Mouse (Mus musculus): ENCODE results near the gene Slc12a8.

- TF ChIP-seq POLR2A (IDR thresholded peaks at IDR 0.05; ENCODE audit: extremely low read depth, insufficient read depth, low read length), result no peak
- no peak for TF ChIP-seq CTCF (IDR thresholded peaks at IDR 0.05; ENCODE audit: extremely low read depth, insufficient read depth, low read length)
Observed at GRCm38 (mm10) chr16:33655443-33655842, 138.3 kb downstream of the Slc12a8 start.

All from cortical plate, adult 2 months (tissue).